Mouse (Mus musculus) cerebellum, postnatal 25 days (tissue): ENCODE data around the gene Qrich2.
"Not testable (repeated sequence)": the region's sequence is repeated elsewhere in the genome, so short reads cannot be mapped to it uniquely, and the experiment has no call there.

Source experiments
- DNase-seq, 2 experiments: peaks; one replicate each; pipeline ENCODE4 v3.0.0; 2021; ENCODE audit warnings: mixed read lengths in 2 of 2

The Qrich2 gene

DNA sequence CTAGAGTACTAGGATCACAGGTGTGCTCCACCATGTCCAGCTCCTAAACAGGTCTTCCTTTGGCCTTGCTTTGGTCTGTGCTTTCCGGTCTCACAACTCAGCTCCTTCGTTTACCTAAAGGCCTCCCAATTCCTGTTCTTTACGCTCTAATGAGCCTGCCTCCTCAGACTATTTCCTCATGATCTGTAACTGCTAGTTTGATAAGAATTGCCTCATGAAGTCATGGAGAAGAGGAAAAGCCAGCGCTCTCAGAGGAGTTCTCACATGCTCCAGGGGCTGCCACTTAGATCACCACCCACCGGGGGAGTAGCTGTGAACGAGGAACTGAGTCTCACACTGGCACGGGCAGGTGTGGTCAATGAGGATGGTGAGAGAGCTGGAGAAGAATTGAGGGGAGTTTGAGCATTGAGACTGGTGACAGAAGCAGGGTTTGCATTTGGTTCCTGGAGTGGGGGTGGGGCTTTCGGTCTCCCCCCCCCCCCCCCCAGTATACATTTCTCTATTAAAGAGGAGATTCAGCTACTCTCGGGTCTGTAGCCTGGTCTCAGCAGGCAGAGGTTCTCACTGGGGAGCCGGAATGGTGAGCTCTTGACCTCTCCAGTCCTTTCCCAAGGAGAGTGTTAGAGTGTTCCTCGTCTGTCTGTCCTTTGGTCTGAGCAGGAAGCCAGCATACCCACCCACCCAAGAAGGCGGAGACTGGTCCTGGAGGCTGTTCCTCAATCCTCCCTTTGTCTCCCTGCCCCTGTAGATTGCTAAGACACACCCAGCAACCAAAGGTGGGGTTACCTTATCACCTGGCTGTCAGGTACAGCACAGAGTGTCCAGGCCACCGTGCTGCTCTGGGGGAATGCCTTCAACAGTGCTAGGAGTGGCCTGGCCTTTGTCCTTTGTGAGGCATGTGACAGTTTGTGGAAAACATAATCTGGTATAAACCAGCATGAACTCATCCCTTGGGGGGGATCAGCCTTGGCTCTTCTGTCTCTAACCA is 36.9 kb downstream of the Qrich2 start:
- no peak for DNase-seq

DNA sequence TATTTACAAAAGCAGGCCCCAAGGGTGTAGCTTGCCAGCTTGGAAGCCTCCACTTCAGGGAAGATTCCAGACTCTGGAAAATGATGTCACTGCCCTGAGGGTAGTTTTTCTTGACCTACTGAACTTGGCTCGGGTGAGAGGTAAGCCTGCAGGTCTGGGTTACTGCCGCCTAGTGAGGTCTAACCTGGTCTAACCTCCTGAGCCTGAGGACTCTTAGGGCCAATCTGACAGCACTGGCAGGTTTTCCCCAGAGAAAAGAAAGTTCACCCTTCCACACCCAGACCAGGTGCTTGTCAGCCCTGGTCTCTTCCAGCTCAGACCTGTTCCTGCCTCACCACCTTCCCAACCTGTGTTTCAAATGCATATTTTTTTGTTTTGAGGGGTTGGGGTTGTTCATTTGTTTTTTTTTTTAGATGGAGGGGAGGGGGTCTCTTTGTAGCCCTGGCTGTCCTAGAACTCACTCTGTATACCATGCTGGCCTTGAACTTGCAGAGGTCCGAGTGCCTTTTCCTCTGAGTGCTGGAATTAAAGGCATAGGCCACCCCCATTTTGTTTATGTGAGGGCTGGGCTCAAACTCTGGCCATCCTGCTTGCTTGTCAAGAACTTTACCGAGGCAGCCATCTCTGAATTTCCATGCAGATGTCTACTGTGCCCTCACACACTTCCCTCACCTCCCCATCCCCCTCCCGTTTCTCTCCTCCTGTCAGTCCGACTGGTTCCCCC is 39.0 kb downstream of the Qrich2 start:
- DNase-seq: no peak

DNA sequence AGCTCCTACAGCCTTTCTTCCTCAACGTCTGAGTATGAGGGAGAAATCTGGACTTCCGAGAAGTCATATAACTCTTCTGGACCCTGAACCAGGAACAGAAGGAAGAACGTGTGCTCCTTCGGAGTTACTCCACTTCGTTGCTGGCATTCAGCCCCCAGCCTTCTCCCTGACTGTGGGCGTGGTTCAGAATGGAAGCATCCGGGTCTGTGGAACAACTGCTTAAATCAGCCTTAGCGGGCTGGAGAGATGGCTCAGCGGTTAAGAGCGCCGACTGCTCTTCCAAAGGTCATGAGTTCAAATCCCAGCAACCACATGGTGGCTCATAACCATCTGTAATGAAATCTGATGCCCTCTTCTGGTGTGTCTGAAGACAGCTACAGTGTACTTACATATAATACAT is 39.7 kb downstream of the Qrich2 start:
- DNase-seq: not testable (repeated sequence)

DNA sequence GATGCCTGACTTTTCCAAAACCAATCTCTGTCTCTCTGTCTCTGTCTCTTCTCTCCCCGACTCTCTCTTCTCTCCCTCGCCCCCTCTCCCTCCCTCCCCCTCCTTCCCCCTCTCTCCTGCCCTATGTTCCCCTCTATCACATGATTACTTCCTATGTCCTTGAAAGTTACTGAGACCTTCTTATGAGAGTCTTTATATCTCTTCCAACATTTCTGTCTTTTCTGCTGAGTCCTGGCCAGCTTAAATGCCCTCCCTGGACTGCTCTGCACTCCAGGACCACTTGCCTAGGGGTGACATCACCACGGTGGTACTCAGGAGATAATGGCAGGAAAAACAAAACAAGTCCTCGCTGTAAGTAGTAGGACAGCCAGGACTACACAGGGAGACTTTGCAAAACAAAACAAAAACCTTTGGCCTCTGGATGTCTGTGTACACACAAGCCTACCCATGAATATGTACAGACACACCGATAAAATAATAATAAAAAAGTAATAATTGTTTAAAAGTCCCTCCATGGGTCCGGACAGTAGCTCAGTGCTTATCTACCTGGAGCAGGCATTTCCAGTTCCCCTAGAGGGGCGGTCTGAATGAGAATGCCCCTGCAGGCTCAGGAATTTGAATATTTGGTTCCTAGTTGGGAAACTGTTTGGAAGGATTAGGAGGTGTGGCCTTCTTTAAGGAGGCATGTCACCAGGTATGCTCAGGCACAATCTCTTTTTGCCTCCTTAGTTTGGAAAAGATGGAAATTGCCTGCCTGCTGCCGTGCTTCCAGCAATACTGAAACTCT is 41.2 kb downstream of the Qrich2 start:
- no peak for DNase-seq

DNA sequence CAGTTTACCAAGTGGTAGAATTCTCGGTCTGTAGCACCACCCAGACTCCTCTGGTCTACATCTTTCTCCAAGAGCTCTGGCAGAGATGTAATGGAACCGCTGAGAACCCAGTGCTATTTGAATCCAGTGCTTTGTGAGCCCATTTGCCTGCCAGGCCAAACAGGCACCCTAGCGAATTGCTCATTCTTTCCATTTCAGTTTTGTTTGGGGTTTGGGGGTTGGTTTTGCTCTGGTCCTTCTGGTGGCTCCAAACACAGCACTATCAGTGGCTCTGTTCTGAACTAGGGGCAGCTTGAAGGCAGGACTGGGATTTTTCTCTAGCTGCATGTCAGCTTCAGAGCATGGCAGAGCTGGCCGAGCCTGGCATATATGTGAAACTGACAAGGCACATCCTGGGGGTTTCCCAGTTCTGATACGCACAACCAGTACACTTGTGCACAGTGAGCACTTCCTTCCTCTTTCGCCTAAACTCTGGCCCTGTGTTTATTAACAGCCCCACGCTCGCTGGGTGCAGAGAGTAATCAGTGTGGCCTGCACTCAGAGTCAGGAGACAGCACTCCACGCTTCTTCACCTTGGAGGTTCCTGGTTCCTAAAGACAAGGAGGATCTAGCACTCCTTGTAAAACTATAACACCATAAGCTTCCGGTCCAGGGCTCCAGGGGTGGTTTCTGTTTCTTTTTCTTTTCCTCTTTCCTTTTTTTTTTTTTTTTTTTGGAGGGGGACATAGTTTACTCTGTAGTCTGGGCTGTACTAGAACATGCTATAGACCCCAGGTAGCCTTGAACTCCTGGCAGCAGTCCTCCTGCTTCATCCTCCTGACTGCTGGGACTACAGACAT is 42.0 kb downstream of the Qrich2 start:
- no peak for DNase-seq

DNA sequence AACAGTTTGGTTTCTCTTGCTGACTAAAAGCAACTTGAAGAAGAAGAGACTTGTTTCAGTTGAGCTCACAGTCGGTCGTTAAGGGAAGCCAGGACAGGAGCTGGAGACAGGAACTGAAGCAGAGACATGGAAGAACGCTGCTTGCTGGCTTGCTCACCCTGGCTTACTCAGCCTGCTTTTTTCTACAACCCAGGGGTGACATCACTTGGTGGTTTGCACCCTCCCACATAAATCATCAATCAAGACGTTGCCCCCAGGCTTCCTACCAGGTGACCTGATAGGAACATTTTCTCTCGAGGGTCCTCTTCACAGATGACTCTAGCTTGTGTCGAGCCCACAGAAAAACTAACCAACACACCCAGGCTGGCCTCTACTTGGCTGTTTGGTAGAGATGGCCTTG is 42.8 kb downstream of the Qrich2 start:
- no peak for DNase-seq

DNA sequence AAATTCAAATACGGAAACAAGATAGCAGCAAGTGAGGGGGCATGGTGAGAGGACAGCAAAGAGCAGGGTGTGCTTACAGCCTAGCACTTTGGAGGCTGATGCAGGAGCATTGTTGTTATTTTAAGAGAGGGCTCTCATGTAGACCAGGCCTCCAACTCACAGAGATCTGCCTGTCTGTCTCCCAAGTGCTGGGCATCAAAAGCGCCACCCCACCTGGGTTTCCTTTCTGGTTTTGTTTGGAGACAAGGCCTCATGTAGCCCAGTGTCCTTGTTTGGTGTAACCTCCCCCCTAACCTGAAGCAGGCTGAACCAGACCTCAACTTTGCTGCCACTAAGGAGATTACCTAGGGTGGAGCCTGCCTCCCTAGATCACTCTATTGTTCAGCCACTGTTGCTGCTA is 43.5 kb downstream of the Qrich2 start:
- DNase-seq: no peak

DNA sequence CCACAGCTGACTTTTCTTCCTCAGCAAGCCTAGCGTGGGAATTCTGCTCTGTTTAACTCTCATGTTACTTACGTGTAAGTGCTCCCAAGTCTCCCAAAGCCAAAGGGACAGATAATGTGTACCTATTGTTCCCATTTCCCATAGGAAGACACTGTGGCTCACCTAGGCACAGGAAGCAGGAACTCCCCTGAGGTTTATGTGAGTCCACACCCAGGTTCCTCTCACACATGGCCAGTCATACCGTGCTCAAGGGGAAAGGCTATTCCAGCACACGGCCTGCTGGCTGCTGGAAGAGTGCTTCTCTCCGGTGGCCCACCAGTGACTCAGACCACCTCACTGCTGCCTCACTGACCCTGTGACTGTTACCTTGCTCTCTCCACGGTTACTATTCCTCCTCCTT is 44.9 kb downstream of the Qrich2 start:
- no peak for DNase-seq

DNA sequence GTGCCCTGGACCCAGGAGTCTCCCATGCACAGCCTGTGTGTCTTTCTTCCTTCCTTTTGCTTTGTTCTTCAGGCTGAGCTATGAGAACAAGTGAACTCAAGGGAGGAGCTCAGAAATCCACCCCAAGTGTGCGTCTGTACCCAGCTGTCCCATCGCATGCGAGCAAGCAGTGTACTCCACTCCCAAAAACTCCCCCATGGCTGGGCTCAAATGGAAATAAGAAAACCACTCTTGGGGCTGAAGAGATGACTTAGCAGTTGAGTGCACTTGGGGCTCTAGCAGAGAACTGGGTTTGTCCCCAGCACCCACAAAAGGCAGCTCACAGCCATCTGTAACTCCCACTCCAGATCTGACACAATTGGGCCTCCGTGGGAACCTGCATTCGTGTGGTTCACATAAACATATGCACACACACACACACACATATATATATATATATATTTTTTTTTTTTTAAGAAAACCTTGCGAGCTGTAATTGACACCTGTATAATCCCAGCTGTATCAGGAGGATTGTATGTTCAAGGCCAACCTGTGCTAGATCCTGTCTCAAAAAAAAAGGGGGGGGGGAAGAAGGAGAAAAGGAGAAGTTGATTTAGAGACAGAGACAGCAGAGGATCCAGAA is 47.1 kb downstream of the Qrich2 start:
- DNase-seq: no peak

DNA sequence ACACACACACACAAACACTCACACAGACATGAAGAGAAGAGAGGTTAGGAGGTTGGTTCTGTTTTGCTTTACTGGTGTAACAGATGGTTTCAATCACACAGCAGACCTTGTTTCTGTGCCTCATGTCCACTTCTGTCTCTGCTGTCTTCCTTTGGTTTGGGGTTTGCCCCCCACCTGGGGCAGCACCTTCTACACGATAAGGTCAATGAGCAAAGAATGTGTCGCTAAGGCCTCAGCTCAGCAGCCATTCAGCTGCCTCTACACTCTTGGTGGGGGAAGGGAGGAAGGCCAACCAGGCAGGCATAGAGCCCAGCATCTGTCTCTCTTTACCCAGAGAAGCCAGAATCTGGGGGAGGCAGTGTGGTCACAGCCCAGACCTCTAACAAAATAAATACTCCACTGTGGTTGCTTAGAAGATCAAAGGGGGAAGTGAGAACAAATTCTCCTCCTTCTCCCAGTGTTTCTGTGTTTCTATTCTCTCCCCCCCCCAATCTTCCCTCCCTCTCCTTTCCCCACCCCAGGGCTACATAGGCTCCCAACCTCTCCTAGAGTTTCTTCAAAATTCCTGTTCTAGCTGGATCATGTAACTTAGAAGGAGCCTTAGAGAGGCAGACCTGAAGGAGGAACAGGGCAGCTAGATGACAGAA is 47.7 kb downstream of the Qrich2 start:
- no peak for DNase-seq

DNA sequence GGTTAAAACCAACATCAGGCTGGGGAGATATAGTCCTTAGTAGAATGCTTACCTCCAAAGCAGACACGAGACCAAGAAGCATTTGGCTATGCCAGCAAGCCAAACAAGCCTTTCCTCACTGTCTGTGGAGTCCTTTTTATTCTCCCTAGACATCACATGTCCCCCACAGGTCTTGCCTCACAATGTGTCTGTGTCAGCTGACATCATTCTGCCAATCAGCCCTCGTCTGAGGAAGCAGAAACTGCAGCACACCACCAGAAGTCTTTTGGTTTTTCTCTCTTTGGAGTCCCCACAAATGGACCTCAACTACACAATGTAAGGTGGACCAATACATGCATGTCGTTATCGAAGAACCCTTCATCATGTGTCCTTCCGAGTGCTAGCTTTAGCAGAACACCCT is 49.0 kb downstream of the Qrich2 start:
- no peak for DNase-seq

DNA sequence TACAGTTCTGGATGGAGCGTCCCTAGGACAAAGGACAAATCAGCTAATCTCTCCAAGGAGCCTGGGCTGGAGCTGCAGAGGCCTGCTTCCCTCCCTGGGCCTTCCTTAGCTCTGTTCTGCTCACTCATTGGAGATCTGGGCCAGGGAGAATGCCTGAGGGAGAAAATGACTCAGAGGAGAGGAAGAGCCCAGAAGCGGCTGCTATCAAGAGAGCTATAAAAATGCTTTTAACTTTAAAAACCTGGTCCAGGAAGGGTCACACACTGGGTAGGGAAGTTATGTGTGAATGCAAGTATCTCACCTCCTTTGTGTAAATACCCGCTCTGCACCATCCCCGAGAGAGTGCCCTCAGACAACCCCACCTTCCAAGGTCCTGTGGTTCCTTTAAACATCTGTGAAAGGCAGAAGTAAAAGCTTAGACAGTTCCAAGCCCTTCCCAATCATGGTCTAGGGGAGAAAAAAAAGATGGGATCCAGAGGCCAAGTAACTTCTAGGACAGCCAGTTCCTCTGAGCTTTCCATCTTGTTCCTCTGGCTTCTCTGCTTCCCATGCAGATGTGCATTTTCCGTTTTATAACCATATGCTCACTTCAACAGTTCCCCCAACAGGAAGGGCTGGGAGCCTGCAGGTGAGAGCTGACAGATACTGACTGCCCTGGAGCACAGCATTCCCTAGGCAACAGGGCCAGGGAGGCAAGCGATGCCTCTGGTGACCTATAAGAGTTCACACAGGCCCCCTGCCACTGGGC is 49.7 kb downstream of the Qrich2 start:
- no peak for DNase-seq

DNA sequence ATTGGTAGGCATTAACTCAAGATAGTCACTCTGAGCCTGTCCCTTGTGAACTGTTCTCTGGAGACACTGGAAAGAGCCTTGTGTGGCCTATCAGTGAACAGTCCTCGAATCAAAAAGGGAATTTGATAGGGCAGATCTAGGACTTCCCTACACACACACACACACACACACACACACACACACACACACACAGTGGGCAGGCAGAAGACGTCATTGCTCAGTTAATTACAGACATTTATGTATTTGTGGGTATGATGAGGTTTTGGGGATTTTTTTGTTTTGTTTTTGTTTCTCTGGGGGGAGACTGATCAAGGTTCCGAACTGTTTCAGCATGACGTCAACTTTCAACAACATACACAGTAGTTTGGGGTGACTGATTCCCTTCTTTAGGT is 52.4 kb downstream of the Qrich2 start:
- no peak for DNase-seq

DNA sequence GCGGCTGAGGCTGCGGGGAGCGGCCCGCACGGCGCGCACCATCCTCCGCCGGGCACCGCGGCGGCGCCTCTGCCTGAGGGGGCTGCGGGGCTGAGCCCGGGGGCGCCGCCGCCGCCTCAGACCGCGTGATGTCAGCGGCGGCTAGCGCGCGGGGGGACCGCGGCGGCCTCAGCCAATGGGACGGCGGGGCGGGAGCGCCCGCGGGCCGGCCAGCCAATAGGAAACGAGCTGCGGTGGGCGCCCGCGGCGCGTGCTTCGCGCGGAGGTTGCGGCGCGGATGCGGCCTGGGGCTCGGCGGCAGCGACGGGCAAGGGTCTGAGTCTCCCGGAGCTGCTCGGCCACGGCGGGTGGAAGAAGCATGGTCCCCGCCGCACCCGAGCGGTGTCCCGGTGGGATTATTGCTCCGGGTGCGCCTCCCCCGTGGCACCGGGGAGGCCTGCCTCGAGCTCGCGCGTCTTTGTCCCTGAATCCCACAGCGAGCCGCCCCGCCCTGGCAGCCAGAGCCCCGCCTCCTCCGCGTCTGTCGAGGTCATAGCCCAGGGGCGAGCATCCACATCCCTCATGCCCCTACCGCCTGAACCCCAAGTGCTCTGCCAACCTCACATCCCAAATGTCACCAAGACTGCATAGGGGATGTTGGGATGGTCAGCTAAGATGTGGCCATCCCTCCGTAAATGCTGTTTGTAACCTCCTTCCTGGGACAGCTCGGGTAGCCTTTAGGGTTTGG is 53.0 kb downstream of the Qrich2 start, which contains the start of gene Rnf157:
TSS of gene Rnf157 (minus strand) at position 129 of the 727 bp plus-strand sequence.
- DNase-seq: peak; percentile 83 to 89

DNA sequence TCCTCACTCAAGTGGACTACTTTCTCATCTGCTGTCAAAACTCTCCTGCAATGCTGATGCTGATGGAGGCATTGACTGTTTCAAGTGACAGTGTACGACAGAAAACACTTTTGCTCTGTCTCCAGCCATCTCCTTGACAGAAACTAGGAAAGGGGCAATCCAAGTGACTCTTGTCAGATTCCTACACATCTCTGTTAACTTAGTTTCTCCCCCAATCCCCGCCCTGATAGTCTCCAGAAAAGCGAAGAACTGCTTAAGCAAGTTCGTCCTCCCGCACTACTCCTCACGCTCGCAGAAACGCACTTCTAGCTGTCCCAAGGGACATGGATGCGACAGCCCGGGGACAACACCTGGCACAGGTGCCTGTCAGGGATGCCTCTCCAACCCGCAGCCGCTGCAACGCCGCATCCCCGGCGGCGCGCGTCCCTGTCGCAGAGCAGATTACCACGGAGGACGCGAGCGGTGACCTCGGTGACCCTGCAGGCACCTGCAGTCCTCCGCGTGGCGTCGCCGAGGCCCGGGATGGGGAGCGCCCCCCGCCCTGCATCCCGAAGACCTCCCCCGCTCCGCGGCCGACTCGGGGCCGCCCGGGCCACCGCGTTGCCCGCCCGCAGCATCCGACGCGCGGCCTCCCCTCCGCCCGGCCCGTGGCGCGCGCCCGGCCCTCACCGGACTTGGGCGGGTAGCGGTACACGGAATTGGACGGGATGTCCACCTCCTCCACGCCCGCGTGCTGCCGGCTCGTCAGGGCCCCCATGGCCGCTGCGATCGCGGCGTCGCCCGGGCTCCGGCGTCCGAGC is 53.8 kb downstream of the Qrich2 start:
- DNase-seq: peak in 1 of 2 experiments; percentile 42

DNA sequence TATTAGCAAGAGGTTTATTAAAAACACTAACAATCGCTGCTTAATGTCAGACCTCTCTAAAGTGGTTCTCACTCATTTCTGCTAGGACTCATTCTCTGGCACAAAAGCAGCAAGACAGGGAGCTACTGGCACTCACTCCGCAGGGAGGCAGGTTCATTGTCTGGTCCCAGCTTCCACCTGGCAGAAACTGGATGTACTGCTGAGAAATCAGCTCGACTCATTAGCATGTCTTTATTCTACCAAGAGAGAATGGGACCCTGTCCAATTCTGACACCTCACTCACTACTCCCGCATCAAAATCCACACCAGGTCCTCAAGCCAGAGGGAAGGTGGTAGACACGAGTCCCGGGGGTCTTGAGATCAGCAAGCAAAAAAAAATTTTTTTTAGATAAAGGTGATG is 54.5 kb downstream of the Qrich2 start:
- DNase-seq: peak; percentile 64 to 76

DNA sequence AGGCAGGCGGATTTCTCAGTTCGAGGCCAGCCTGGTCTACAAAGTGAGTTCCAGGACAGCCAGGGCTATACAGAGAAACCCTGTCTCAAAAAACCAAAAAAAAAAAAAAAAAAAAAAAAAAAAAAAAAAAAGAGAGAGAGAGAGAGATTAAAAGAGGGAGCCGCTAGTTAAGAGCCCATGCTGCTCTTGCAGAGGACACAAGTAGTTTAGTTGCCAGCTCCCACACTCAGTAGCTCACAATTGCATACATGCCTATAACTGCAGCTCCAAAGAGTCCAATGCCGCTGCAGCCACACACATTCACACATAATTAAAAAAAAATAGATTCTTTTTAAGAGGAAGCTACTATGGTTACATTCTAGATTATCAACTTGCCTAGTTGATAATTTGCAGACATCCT is 55.6 kb downstream of the Qrich2 start:
- DNase-seq: not testable (repeated sequence)

DNA sequence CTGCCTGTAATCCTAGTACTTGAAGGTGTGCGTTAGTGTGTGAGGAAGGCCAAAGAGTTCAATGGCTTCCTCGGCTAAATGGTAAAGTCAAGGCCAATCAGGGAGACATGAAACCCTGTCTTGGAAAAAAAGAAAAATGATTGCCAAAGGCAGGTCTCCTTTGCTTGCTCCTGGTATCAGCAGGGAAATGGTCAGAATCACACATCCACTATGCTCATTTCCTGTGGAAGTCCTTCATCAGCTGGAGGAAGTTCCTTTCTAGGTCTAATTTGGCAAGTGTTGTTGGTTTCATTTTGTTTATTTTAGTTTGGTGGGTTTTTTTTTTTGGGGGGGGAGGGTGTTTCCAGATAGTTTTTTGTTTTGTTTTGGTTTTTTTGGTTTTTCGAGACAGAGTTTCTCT is 57.0 kb downstream of the Qrich2 start:
- DNase-seq: no peak

DNA sequence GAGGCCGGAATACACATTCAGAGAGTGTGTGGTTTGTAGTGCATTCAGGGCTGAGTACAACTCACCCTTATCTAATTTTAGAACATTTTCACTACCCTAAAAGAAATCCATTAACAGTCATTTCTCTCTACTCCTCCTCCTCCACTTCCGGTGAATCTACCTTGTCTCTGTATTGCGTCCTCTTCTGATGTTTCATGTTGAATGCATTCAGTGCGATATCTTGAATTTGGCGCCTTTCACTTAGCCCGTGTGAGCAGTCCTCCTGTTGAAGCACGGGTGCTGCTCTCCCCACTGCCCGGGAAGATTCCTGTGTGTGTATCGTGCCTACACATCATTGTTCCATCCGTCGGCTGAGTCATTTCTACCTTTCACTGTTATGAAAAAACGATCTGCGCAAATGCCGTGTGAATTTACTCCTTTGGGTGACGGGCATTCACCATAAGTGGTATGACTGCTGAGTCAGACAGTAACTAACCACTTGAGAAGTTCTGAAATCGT is 59.8 kb downstream of the Qrich2 start:
- DNase-seq: no peak
